Mouse (Mus musculus) adrenal gland, adult 8-10 months (tissue): ENCODE data around the gene Kif16b. TPM values are rescaled to one million over a fixed set of nuclear protein-coding genes. Genes with fewer than 3 reads are reported as not detected.

ENCODE experiments used
- DNase-seq: peaks from one replicate; pipeline ENCODE4 v3.0.0; 2022
- total RNA-seq, 4 experiments: library from RNA; stranded (reverse); gene quantifications; 2 replicates each; pipeline ENCODE4 v1.2.4; 2022

The Kif16b gene
- total RNA-seq, 4 experiments from 2014 or later: 27.3 to 42.6 (median 38.4) TPM

DNA sequence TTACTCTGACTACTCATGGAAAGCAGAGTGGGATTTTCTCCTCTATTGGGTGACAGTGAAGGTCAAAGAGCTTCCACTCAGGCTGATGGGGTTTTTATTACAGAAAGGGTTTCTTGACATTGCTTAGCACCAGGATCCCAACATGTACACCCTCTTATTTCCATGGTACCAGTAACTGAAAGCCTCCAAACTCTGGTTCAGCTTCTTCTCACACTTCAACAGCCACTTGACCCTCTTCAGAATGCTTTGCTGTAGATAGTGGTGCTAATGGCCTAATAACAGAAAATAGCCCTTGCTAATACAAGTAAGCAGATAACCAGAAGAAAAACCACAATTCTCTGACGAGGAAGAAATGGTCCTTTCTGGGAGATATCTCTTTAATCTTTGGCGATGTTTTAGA is 259.6 kb downstream of the Kif16b start:
- no peak for DNase-seq

DNA sequence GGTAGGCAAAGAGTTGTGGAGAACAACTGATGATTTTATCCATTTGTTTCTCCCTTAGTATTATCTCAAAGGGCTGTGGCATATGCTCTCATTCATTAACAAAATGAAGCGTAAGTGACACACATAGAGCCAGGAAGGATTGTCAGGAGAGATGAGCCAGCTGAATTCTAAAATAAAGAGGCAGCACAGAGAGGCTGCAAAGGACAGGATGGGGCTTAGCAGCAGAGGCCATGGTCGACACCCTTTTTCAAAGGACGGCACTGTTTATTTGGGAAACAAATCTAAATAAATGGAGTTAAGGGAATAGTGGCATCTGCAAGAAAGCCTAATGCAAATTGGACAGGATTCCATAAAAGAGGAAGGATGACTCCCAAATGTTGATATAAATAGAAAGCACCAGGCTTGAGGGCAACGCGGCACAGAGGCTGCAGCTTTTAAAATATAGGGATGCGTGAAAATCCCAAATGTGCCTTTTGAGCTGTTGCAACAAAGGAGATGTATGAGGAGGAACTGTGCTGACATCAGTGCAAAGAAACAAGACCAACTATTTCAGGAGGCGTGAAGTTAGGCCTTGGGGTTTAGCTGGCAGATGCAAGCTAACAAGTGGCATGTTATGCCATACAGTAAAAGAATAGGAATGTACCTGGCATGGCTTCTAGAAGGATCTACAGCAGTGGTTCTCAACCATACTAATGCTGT is 265.6 kb downstream of the Kif16b start:
- no peak for DNase-seq

DNA sequence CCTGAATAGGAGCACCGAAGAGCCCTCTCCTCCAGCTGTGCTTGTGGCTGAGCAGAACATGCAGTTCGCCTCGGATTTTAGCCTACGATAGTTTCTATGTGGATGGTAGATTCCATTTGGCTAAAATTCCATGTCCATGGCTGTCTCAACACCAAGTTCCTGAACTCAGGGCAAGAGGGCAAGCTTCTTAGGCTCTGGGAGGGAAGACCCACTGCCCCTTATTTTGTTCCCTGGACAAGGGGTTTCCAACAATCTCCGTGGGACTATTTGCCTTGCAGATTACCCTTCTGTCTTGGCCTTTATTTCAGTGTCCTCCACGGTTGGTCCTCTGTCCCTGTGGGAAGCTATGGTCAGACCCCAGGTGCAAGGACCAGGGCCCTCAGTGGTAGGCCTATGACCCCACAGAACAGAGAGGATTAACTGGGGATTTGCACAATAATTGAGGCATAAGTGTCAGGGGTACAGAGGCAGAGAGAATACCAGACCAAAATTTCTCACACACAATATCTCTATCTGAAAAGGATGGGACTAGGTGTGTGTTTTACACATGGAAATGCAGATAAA is 267.3 kb downstream of the Kif16b start:
- DNase-seq: no peak

DNA sequence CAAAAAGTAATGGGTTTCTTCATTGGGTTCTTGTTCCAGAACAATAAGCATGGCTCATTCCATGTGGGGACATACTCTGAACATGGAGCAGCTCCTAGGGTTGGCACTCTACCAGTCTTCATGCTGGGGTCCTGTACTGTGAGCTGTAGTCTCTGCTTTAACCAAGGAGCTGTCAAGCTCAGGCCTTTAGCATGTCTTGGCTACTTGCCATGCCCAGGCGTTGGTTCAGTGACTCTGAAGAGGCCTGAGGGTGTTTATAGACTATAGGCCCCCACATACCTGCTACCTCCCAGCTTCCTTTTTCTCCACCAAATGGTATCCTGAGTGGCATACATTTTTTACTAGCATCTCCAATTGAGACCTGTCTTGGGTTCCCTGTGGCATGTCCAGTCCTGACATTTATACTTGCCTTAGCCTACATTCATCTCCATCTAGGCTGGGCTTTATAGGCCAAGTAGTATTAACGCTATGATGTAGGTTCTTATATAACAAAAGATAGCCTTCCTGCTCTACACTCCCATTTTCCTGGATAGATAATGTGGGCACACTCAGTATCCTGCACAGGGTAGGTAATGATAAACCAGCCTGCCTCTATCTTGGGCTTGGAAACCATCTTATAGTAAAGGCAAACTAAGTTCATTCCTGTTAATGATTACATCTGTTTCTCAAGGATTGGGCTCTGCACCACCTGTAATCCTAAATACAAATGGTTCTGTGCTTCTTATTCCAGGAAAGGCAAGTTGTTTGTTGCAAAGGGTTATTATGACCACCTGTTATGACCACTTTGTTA is 271.6 kb downstream of the Kif16b start:
- DNase-seq: no peak

DNA sequence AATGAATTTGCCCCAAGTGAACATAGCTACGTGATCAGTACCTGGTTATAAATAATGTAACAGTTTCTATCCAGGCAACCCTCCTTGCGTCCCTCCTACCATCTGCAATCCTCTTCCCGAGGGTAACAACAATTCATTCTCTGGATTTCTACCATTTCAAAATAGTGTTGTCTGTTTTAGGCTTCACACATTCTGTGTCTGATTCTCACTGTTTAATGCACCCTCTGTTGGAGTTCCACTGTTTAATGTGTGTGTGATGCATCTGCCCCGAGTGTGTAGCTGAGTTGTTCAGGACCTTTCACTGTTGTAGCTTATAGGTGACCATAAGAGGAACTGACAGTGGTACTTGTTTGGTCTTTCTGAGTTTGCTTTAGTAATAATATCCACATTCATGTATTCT is 275.6 kb downstream of the Kif16b start:
- DNase-seq: no peak

DNA sequence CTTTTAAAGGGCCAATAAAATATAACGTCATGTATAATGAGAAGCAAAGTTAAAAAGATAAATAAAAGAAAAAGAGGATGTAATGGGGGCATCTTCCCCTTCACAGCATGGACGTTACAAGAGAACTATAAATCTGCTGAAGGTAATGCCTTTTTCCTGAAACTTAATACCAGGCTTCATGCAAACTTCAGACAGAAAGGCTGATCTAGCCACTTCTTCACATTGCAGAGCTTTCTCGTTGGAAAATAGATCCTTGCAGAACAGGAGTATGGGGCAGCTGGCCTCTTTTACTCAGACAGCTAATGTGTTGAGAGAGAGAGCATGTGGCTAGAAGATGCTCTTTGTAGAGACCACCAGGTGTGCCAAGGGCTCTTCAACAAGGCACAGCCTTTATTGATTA is 276.2 kb downstream of the Kif16b start:
- no peak for DNase-seq

DNA sequence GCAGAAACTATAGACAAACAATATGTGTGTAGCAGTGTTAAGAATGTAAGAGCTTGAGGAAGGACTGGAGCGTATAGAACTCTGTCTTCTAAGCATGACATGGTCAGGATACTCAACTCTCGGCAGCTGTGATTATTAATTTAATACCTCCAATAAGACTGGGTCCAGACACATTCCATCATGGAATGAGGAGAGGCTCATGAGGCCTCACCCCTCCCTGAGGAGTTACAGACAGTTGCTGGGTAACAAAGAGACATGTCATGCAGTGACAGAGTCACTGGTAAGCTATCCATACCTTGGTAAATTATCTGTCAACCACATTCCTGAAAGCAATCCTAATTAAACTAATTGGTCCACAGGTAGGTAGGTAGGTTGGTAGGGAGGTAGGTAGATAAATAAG is 277.1 kb downstream of the Kif16b start:
- no peak for DNase-seq

DNA sequence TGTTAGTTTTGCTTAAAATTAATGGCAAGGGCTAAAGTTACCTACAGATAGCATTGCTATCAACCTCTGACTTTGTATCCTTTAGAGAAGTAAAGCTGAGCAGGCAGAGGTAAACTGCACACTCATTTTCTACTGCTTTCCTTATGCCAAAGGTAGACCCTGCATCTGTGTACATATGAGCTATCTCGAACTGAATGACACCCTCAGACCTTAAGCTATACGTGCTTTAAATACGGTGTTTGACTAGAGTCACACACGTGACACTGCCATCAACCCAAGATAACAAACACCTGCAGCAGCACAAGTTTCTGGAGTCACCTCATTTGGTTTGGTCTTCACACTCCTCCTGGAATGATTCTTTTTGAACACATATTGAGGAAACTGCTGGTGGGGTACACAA is 280.2 kb downstream of the Kif16b start:
- DNase-seq: no peak

DNA sequence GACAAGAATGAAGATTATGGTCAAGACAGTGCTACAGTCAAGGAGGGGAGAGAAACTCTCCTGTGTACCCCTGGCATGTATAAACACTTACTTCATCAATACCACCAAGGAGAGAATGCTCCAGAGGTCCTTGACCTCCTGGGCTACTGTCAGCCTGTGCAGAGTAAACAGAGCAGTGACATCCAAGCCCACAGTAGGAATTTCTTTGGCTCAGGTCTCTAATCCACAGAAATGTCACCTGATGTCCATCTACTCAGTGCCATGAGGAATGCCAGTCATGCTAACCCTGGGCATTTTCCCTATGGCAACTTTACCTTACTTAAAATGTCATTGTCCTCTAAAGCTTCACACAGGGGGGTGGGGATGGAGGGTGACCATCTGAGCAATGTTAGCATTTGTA is 281.4 kb downstream of the Kif16b start:
- no peak for DNase-seq

DNA sequence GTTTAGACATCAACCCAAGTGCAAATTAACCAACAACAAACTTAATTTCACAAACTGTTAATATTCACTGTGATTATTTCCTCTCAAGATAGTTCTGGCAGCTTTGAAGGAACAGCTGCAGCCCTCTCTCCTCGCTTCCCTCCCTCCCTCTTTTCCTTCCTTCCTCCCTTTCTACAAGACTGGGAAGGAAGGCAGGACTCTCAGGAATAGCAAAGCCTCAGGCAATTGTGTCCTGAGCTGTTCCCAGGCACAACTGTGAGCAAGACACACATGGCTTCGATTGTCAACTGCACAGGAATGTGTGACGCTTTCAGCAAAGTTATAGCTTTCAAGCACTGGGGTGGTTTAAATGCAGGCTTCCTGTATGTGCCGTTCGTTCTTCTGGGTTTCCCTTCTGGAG is 286.8 kb downstream of the Kif16b start:
- no peak for DNase-seq

DNA sequence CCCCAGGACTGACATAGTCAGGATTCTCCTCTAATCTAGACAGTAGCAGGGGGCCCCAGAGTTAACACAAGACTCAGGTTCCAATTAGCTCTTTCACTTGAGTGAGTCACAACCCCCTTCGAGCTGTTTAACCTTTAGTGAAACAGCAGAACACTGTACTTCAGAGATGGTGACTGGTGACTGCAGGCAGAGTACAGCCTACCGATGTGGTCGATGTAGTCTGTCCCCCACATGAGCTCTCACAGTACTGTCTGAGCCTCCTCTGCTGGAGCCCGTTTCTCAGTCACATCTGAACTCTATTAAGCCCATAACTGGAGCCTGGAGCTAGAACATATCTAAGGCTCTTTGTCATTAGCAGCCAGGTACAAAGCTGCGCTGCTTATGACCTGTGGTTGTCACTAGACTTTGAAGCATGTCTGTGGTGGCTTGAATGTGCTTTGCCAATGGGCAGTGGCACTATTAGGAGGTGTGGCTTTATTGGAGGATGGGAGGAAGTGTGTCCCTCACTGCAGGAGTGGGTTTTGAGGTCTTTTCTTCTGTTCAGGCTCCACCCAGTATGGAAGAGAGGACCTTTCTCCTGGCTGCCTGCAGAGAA is 288.9 kb downstream of the Kif16b start:
- DNase-seq: no peak

DNA sequence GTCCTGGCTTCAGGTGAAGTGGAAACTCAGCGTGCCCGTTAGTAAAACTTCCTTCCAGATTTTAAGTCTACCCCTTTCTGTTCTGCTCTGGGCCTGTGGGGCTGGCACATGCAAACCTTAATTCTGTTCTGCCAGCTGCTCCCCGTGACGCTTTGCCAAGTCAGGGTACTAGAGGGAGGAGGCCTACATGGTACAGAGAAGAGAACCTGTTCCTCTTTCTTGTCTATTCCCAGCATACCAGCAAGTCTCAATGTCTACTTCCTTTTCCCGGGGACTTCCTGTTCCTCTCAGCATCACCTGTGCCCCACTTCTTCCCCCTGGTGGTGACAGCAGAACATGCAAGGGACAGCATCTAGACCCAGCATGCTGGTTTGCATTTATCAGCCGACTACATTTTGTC is 290.2 kb downstream of the Kif16b start:
- DNase-seq: no peak

DNA sequence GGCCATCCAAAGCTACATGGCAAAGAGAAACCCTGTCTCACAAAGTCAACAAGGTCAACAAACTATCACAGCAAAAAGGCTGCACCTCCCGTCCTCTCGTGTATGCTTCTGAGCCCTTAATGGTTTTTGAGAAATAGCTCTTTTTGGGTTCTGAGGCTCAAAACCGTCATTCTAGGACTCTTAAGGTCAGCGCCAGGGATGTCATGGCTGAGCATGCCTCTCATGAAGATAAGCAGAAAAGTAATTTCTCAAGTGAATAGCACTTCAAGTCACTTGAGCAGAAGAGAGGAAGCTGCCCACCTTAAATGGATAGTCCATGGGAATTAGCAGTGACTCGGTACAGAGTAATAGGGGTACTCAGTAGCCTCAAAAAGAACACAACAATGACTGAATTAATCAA is 291.1 kb downstream of the Kif16b start:
- DNase-seq: no peak

DNA sequence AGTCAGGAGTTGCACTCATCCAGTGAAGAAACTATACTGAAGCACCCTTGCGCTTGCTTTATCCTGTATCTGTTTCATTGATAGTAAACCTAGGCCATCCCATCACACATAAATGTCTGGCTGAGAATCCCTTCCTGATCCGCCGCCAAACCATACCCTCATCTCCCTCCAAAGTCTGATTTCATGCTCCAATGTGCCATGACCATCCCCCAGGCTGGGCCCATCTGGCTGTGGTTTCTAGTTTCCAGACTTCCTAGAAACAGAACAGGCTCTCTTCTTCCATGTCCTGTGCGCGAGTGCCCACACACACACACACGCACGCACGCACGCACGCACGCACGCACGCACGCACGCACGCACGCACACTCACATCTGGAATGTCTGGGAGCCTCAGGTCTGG is 292.6 kb downstream of the Kif16b start:
- DNase-seq: no peak

DNA sequence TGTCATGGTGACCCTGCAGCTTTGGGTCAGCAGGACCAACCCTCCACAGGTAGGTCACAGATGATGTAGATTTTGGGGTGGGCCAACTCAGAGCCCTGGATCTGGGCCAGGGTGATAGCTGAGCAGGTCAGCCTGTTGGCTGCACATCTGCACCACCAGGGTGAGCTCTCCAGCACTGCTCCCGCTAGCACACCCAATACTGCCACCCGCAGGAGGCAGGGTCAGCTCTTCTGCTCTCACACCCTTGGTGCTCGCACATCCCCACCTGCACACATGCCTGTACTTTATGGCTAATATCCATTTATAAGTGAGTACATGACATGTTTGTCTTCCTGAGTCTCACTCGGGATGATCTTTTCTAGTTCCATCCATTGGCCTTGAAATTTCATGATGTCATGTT is 296.6 kb downstream of the Kif16b start:
- no peak for DNase-seq

DNA sequence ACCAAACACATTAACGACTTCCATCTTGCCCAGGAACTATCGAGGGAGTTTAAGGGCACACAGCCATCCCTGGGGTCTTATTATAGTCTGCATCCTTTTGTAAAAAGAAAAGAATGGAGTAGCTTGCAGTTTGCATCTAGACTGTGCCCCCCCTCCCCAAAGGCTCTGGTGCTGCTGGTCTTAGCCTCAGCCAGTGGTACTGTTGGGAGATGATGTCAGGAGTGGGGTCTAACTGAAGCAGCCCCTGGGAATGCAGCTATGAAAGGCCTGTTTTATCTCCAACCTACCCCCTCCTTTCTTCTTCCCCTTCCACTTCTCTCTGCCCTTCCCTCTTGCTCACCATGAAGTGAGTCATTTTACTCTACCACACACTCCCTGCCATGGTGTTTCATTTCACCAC is 298.1 kb downstream of the Kif16b start:
- no peak for DNase-seq

DNA sequence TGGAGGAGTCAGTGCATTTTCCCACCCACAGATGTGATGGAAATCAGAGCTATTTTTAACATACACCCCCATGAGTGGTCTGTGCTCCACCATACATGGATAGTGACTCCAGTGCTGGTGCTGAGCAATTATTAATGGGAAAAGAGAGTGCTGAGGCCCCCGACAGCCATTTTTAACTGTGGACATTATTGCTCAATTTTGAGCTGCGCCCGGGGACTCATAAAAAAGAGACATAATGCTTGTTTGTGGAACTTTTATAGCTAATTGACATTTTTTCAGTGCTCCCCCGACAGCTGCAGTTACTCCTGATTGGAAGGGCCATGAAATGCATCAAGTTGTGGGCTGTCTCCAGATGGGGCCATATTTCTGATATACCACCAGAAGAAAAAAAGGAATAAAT is 302.1 kb downstream of the Kif16b start:
- no peak for DNase-seq

DNA sequence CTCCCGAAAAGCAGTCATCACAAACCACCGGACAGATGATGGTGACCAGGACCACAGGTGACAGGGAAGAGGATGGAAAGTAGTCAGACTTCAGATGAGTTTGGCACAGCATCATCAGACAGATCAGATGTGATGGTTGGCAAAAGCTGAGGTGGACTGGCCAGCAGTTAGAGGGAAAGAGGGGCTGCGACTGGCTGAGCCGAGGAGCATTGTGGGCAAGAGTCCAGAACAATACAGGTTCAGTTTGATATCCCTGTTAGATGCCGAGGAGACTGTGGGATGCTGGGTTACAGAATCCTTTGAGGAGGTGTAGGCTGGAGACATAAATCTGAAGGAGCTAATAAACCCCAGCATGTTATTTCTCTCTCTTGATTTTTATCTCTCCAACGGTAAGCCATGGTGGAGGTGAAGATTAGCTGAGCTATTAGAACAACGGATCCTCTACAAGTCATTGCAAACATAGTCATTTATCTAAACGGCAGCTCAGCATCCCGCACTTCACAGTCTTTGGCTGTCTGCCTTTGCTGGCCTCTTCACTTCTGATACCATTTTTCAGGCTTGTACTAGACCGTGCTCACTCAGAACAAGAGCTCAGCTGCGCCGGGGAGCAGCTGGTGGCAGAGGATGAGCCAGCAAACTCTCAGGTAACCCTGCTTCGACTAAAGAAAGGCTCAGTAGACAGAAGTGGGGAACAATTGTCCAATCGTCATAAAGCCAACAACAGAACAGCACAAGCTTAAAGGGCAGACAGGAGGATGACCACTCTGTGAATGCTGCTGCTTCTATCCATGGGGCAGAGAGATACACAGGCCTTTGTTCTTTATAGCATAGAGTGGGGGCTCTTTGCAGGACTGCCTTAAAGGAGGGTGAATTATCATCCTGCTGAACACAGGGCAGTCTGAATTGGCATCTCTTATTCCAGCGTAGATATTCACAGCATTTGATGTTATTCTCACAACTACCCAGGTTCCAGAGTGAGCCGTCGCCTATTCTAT is 304.9 kb downstream of the Kif16b start:
- DNase-seq: no peak

DNA sequence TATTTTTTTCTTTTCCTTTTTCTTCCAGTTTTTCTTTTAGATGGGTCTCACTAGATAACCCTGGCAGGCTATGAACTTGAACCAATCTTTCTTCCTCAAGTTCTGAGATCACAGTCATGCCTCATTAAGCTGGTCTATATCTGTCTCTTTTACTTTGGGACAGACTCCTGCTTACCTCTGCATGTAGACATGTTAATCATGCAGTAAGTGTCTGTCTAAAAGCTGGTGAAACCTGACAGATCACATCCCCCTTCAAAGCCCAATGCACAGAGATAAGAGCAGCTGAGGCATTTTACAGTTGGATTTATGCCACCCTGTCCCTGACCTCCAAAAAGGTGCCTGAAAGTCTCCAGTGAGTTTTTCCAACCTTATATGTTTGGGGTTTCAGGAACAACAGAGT is 310.4 kb downstream of the Kif16b start:
- no peak for DNase-seq

DNA sequence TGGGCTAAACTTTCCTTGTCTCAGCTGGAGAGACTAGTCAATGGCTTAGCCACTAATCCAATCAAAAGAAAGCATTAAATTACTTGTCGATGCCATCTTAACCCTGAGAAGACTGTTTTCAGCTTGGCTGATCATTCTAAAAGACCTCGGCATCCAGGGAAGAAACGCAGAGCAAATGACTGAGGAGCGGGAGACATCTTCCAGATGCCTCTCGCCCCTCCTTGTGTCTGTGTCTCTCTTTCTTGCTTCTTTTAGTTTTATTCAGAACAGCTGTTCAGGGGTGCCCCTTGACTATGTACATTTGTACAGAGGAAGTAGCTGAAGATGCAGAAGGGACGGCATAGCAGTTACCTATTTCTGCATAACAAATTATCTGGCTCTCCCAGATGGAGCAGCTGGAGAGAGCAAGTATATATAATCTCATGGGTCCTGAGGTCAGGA is 311.0 kb downstream of the Kif16b start:
- DNase-seq: no peak

DNA sequence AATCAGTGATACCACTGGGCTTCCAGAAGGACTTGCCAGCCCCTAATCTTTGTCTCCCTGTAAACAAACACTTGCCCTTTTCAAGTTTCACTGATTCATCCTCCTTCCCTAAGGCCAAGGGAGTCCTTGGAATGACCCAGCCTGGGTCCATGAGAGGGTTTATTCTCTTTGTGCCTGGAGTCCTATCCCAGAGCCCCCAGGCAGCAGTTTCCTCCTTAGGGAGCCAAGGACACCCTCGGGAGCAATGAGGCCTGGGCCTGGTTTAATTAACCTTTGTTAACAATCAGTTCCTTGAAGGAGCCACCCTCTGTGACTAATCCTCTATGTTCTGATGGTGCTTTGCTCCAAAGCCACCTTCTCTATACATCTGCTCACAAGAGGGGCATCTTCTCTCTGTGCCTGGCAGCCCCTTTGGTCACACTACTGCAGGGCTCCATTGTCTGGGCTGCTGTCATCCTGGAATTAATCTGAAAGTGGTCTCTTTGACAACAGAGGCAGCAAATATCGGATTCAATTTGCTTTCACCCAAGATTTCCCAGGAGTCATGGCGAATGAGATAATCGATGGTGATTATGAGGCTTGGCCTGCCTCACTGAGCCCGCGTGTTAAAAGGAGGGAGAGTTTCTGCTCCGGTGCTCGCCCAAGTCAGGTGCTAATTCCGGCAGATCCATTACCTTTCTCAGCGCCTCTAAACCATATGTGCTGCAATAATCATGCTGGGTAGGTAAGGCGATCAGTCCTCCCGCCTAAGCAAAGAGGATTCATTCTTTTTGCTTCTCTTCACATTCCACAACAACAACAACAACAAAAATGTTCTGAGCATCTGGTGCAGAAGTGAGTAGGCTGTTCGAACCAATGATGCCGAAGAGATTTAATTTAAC is 311.7 kb downstream of the Kif16b start:
- no peak for DNase-seq
